Mouse (Mus musculus) megakaryocyte-erythroid progenitor cell, adult 5-6 weeks (primary cell): ENCODE measurements around the gene Cited2. TPM values are rescaled to one million over a fixed set of nuclear protein-coding genes. Genes with fewer than 3 reads are reported as not detected.

Experiments
- ATAC-seq: replicated peaks from 2 replicates; pipeline ENCODE4 v1.8.0; 2016; ENCODE audit warnings: mild to moderate bottlenecking, inconsistent platforms; ENCODE audit not compliant: severe bottlenecking, poor library complexity, low FRiP score, low TSS enrichment
- total RNA-seq, 2 experiments: library from RNA; stranded (forward) in 1 of 2; stranded (reverse) in 1 of 2; fragments of 200-1000, 215-1000 nt in 1 of 2; fragments of >200 nt in 1 of 2; fragmentation: Nextera tagmentation in 1 of 2; gene quantifications; 2 replicates each; pipeline ENCODE4 v1.2.3; 2014 to 2017

The Cited2 gene
- total RNA-seq, 2 experiments from 2014 or later, result 10.1 TPM

- ATAC-seq, result no peak
Measured at GRCm38 (mm10) chr10:17774366-17774765, 51.3 kb downstream of the Cited2 start.

GRCm38 (mm10) chr10:17775079-17775478 is 52.1 kb downstream of the Cited2 start:
- no peak for ATAC-seq

Other genes starting within 250 kb of the Cited2 start
- 0.40 and 1.4 TPM in 2 replicates for gene Txlnb, start 73.0 kb downstream of the Cited2 start, total RNA-seq (2014; fragmentation: Nextera tagmentation)
- 0.57 TPM in 1 of 2 replicates, not detected in the other for gene Txlnb, start 73.0 kb downstream of the Cited2 start, total RNA-seq (2017)
- 12.5 and 30.4 TPM in 2 replicates for gene Heca, start 224.8 kb downstream of the Cited2 start, total RNA-seq (2014; fragmentation: Nextera tagmentation)
- gene Heca, start 224.8 kb downstream of the Cited2 start, total RNA-seq (2017), result 26.3 and 27.8 TPM in 2 replicates